Mouse (Mus musculus): Measurements from ENCODE around the gene Syndig1. TPM values are rescaled to one million over a fixed set of nuclear protein-coding genes. Genes with fewer than 3 reads are reported as not detected.

Syndig1 gene
- polyA plus RNA-seq, 1 experiment, result 9.9 TPM

GRCm38 (mm10) chr2:149950641-149951040 is 121.6 kb downstream of the Syndig1 start:
- DNase-seq (ENCODE audit: low read depth, low spot score), result no peak
- WGBS, result 90% methylated on average over 4 of the region's 4 CpGs

- no peak for DNase-seq (ENCODE audit: low read depth, low spot score)
- WGBS, result 82% methylated on average over 4 of the region's 4 CpGs
These were observed 142.0 kb downstream of the Syndig1 start for GRCm38 (mm10) chr2:149971014-149971413.

- 21% methylated on average over 6 of the region's 6 CpGs for WGBS
- no peak for DNase-seq (ENCODE audit: low read depth, low spot score)
These were observed 144.6 kb downstream of the Syndig1 start for GRCm38 (mm10) chr2:149973583-149973982.

- 82% methylated on average over 1 of the region's 1 CpGs for WGBS
- DNase-seq (ENCODE audit: low read depth, low spot score), result no peak
These were observed 151.4 kb downstream of the Syndig1 start for GRCm38 (mm10) chr2:149980419-149980818.

DNA sequence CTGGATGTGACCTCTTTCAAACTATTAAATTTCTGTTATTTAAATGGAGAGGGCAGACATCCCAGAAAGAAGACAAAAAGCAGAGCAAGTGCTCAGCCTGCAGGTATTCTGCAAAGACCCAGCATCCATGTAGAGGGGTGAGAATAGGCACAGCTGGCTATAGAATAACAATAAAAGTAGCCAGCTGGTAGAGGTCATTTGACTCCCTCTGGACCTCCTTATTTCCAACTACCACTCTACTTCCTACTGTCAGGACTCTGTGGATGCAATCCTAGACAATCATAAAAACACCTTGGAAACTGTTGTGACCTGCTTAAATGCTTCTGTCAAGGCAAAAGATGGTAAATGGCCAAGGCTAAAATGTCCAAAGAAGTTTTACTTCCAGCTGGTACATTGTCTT is 153.5 kb downstream of the Syndig1 start:
- no peak for DNase-seq (ENCODE audit: low read depth, low spot score)

- 59% methylated on average over 1 of the region's 1 CpGs for WGBS
These were observed 154.1 kb downstream of the Syndig1 start for GRCm38 (mm10) chr2:149983107-149983506.

GRCm38 (mm10) chr2:149987610-149988009 is 158.6 kb downstream of the Syndig1 start:
- DNase-seq (ENCODE audit: low read depth, low spot score), result no peak

More at GRCm38 (mm10) chr2:149983107-149983506, 154.1 kb downstream of the Syndig1 start:
- DNase-seq (ENCODE audit: low read depth, low spot score), result no peak

DNA sequence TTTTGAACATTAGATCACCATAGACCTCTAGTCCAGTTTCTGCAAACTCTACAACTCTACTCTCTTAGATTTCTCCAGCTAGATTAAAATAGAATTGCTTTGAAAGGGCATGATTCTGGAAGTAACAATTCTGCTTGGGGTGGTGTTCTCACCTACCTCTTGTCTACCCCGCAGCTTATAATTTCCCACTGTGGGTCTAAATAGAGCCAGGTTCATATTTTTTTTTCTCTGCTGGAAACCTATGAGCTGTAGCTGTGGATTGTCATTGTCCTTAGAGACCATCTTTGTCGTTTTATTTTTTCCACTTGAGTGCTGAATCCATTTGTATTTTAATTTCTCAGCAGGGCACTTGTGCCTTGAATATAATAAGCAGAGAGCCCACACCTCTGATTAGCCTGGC is 162.5 kb downstream of the Syndig1 start:
- 54% methylated on average over 2 of the region's 2 CpGs for WGBS
- no peak for DNase-seq (ENCODE audit: low read depth, low spot score)

- DNase-seq (ENCODE audit: low read depth, low spot score), result no peak
- WGBS, result 79% methylated on average over 4 of the region's 4 CpGs
These were observed 163.9 kb downstream of the Syndig1 start for GRCm38 (mm10) chr2:149992921-149993320.

DNA sequence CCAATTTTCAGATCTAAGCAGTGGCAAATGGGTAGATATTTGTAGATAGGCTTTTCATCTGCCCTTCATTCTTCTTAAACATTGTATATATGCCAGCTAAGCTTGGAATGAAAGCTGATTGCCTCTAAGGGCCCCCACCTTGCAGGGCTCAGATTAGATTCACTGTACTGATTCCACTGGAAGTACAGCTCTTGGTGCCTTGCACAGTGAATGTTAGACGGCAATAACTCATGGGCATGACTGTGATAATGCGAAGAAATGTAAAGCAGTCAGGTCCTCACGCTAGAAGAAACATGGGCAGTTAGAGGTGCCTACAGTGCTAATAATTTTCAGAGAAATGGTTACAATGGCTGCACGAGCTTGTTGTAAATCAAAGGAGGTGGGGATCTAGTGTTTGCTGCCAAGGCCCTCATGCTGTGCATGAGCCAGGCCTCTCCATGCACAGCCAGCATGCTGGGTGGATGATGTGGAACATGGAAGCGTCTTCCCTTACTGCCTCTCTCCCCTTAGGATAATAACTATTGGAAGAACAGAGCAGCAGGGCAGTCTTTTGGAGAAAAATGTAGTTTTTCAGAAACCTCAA is 167.5 kb downstream of the Syndig1 start:
- WGBS, result 71% methylated on average over 5 of the region's 5 CpGs
- DNase-seq (ENCODE audit: low read depth, low spot score), result no peak

DNA sequence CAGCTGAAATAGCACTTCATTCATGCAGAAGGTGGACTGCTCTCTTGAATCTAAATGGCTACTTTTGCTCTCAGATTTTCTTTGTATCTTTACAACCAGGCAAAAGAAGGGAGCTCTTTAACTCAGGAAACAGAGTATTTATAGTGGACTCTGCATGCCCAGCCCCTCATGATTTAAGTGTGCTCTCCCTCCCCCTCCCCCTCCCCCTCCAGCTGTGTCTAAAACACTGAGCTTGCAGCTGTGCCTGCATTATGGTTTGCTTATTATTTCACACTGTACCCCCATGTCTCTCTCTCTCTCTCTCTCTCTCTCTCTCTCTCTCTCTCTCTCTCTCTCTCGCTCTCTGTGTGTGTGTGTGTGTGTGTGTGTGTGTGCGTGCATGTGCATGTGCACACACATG is 168.6 kb downstream of the Syndig1 start:
- no peak for DNase-seq (ENCODE audit: low read depth, low spot score)
- WGBS, result 61% methylated on average over 2 of the region's 2 CpGs

DNA sequence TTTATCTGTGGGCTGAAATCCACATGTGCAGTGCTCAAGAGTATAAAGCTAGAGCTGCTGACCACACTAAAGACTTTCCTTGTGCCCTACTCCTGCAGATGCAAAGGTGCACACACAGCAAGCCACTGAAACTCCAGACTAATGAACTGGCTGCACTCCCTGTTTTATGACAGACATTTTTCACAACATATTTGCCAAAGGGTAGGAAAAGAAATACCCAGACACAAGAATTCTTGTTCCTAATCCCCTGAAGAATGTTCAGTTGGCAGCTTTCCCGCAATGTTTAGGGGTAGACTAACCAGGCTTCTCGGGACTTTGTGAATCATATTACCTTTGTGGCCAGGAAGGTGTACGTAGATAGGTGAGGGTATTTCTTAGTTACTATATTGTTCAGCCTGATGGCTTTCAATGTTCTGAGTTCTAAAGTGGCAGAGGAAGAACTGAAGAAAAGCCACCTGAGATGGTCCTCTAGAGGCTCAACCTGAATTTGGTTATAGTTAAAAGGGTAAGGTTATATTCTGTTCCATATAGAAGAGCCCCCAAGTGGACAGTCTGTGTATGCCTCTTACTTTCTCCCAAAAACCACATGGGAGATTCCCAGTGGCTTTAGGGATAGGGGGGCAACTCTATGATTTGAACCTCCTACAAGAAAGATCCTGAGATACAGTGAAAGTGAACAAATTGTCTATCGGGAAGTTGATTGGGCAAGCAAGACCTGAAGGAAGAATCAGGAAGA is 169.5 kb downstream of the Syndig1 start:
- 67% methylated on average over 4 of the region's 4 CpGs for WGBS
- no peak for DNase-seq (ENCODE audit: low read depth, low spot score)

DNA sequence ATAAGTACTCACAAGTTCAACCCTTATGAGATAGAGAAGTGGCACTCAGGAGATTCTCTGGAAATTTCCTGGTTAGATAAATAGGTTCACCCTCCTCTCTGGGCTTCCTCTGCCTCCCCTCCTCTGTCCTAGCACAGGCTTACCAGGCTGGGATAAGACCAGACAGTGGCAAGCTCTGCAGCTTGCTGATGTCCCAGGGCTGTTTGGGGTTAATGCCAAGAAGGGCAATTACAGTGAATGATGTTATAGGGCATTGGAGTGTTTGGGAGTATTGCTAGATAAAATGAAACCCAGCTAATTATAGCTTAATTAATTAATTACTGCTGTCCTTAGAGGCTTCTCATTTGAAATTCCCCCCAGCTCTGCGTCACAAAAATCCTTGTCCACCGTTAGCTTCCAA is 171.6 kb downstream of the Syndig1 start:
- no peak for DNase-seq (ENCODE audit: low read depth, low spot score)
- 85% methylated on average over 2 of the region's 2 CpGs for WGBS

DNA sequence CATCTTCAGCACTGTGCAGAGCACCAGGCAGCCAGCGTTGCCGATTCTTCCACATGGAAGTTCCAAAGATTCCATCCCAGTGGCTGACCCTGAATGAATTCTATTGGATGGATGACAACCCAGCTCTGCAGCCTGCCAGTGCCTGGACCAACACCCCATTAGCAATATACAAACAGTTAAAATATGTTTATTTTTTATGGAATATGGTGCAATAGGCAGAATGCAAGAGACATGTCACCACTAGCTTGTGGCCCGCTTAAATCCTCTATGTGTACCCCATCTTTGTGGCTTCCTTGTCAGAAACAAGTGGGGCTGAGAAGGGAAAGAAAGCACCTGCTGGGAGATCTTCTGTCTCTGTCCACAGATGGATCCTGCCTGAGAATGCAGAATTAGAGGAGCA is 174.5 kb downstream of the Syndig1 start:
- no peak for DNase-seq (ENCODE audit: low read depth, low spot score)
- WGBS, result 79% methylated on average over 3 of the region's 3 CpGs

- no peak for DNase-seq (ENCODE audit: low read depth, low spot score)
- WGBS, result 62% methylated on average over 6 of the region's 6 CpGs
These were observed 183.9 kb downstream of the Syndig1 start for GRCm38 (mm10) chr2:150012787-150013346.

DNA sequence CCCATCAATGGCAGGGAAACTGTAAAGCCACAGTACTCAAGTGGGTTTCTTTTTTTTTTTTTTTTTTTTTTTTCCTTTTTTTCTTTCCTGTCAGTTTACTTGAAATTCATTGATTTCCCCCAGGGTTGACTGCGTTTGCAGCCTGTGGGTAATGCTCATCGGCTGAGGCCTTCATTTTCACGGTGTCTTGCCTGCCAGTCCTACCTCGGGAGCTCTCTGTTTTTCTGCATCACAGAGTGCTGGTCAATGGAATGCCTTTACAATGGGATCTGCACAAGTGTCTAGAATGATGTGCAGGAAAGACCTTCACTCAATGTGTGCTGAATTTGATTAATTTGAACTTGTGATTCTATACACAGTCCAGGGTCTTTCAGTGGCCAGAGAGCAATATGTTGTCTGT is 184.8 kb downstream of the Syndig1 start:
- DNase-seq (ENCODE audit: low read depth, low spot score), result no peak
- WGBS, result 84% methylated on average over 4 of the region's 4 CpGs

- DNase-seq (ENCODE audit: low read depth, low spot score), result no peak
- 75% methylated on average over 5 of the region's 5 CpGs for WGBS
These were observed 187.3 kb downstream of the Syndig1 start for GRCm38 (mm10) chr2:150016303-150016702.

GRCm38 (mm10) chr2:150020706-150021105 is 191.7 kb downstream of the Syndig1 start:
- no peak for DNase-seq (ENCODE audit: low read depth, low spot score)
- WGBS, result 31% methylated on average over 2 of the region's 2 CpGs

- WGBS, result 52% methylated on average over 2 of the region's 2 CpGs
- no peak for DNase-seq (ENCODE audit: low read depth, low spot score)
These were observed 194.9 kb downstream of the Syndig1 start for GRCm38 (mm10) chr2:150023873-150024339.

GRCm38 (mm10) chr2:150043531-150043930 is 214.5 kb downstream of the Syndig1 start:
- no peak for DNase-seq (ENCODE audit: low read depth, low spot score)
- WGBS, result 92% methylated on average over 7 of the region's 7 CpGs
